Mouse (Mus musculus): Measurements from ENCODE around the gene Thbs2.
"Not testable (repeated sequence)": the region's sequence is repeated elsewhere in the genome, so short reads cannot be mapped to it uniquely, and the experiment has no call there.

Thbs2 gene

DNA sequence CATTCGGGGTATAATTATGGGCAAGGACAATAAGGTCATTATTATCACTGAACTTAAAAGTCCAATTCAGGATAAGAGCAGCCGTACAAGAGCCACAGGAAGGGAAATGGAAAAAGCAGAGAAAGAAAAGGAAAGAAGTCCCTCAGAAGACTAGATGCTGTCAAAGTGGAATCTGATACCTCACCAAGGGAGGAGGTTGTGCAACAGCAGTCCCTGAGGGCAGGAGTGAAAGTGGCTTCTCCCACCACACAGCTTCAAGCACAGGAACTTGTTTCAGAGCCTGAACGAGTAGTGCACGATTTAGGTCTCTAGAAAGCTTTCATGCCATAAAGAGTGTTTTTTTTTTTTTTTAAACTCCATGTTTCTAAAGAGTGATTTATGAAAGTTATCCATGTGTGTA lies 65.1 kb downstream of the Thbs2 start:
- peak; percentile 69 for DNase-seq (ENCODE audit: low read depth)

DNA sequence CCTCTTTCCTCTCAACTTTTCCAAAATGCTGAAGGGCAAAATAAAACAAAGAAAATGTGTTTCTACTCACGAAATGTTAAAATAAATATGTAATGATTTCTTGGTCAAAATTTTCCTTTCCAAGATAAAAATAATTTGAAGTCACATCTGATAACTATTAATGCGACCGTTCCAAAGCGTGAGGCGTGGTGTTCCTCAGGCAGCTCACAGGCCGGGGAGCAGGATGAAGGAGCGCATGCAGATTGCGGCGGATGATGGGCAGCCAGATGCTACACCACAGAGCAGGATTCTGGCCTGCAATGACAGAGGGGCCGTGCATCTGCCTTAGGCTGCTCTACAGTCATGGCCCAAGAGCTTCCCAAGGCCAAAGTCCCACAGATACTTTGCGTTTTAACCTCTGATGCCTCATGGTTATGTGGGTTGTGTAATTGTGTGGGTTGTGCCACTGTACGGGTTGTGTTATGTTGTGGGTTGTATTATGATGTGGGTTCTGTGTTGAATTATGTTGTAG lies 66.2 kb downstream of the Thbs2 start:
- peak; percentile 43 for DNase-seq (ENCODE audit: low read depth)

DNA sequence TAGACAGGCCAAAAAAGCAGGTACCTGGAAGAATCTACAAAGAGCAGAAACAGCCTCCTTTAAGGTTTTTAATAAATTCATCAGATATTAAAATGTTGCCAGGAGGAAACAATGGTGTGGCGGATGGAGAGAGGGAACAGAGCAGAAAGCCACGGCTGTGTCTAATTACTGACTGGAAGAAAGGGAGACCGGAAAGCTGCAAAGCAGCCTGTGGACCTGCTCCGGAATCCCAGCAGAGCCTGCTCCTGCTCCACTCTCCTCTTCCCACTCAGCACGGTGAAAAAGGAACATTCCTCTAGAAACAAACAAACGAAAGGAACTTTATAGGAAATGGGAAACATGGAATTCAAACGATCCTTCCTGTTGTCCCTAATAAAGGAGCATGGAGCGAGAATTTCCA lies 69.6 kb downstream of the Thbs2 start:
- DNase-seq (ENCODE audit: low read depth), result no peak

DNA sequence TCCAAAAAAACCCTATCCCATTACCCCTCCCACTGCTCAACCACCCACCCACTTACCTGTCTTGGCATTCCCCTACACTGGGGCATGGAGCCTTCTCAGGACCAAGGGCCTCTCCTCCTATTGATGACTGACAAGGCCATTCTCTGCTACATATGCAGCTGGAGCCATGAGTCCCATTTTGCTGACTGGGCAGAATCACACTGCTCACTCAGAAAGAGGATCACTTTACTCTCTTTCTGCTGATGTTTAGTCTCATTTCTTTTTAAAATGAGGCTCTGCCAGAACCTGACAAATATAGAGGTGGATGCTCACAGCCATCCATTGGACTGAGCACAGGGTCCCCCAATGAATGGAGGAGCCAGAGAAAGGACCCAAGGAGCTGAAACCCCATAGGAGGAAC lies 73.0 kb downstream of the Thbs2 start:
- DNase-seq (ENCODE audit: low read depth), result not testable (repeated sequence)

DNA sequence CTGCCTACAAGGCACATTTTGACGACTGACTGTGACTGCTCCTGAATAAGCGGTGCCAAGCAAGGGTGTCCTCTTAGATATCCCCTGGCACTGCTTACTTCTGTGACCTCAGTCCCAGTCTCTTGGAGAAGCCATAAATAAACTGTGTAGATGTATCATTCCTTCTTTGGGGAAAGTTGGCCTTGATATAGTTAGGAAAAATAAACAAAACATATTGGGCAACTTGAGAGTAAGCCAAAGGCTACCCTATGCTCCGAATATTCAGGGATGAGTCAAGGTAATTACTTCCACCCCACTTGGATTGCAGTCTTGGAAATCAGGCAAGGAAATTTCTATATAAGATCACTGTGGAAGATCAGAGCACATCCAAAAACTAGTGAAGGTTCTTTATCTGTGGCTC lies 74.0 kb downstream of the Thbs2 start:
- DNase-seq (ENCODE audit: low read depth), result peak; percentile 92

DNA sequence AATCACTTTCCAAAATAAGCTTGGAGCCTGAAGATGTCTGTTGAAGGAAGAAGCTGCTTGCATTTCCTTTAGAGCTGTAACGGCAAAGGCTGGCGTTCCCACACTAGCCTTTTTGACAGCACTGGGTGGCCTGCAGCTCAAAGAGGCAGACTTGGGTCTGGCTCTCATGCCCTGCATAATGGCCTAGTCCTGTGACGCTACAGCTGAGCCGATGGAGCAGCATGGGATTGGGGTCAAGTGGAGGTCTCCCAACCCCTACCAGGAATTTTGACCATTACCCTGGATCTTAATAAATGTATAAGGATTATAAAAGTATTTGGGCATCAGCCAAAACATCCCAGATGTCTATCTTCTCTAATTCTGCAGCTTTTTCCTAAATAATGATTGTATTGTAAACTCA lies 75.0 kb downstream of the Thbs2 start:
- DNase-seq (ENCODE audit: low read depth), result no peak
